Mouse (Mus musculus): ENCODE data around the gene Rsf1. TPM values are rescaled to one million over a fixed set of nuclear protein-coding genes. Genes with fewer than 3 reads are reported as not detected.
A peak's percentile ranks its signal among the peaks of the same experiment; 100 is the strongest.

The Rsf1 gene
- polyA plus RNA-seq, 1 experiment, result 0.68 TPM

DNA sequence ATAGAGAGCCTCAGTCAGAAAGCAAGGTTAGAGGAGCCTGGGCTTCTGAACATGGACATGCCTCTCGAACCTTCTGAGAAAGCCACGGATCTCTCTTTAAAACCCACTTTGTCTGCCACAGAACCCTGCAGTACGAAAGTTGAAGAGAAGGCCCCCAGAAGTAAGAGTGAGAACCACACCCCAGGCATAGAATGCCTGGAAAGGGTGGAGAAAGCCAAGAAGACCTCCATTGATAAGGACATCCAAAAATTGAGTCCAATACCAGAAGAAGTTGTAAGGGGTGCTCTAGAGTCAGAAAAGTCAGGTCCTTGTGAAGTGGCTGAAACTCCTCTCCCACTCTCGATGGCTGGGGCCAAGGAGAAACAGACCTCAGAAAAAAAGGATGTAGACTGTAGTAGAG lies 81.9 kb downstream of the Rsf1 start:
- peaks cover 46% of the 10 kb centered on the region for H3K36me3 ChIP-seq (ENCODE audit: control insufficient read depth)
- H3K4me3 ChIP-seq (replicated peaks), result no peak overlapping the region
- no peaks in the 10 kb centered on the region for H3K9me3 ChIP-seq (ENCODE audit: control insufficient read depth, low read length)
- H3K4me1 ChIP-seq (ENCODE audit: control insufficient read depth), result peaks cover 11% of the 10 kb centered on the region
- no peak for TF ChIP-seq GATA1 (IDR thresholded peaks at IDR 0.05; ENCODE audit: low read length)
- no peak for TF ChIP-seq TAL1 (IDR thresholded peaks at IDR 0.05; ENCODE audit: low read length)
- no peaks in the 10 kb centered on the region for H3K27me3 ChIP-seq (ENCODE audit: control insufficient read depth)

DNA sequence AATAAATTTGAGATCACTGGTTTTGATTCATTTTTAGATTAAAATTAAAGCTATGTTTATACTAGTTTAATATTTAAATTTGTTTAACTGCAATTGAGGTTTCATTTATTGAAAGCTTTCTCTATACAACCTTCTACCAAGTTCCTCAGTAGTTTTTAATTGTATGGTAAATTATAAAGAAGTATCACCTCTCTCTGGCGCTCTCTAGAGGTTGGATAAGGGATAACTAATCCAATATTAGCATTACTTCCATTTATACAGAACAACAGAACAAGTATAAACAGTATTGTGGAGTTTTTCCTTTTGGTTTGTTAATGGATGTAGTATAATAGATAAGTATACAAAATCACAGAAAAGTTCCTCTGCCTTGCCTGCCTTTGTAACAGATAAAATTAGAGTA lies 99.5 kb downstream of the Rsf1 start:
- Histone ChIP-seq H3K9me3 (ENCODE audit: control insufficient read depth, low read length) (no peaks in the 10 kb centered on the region), H3K4me1 (ENCODE audit: control insufficient read depth) (no peaks in the 10 kb centered on the region), H3K4me3 (replicated peaks) (no peak overlapping the region), H3K27me3 (ENCODE audit: control insufficient read depth) (no peaks in the 10 kb centered on the region), H3K36me3 (ENCODE audit: control insufficient read depth) (peaks cover 71% of the 10 kb centered on the region)
- TF ChIP-seq TAL1 (IDR thresholded peaks at IDR 0.05; ENCODE audit: low read length) (no peak), GATA1 (IDR thresholded peaks at IDR 0.05; ENCODE audit: low read length) (no peak)

DNA sequence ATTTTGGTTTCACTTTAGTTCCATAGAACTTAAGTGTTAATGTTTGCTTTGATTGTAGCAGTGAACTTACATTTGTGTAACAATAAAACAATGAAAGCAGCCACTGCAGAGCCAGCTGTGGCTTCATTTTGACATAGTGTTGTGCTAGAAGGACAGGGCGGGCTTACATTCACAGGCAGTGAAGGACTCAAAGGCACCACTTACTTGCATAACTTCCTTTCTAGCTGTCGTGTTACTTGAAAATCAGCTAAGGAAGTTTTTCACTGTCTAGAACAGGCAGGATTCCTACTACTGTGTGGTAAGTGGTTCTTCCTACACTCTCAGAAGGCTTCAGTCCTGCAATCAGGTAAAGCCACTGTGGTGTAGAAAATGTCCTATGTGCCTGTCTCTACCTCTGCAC lies 108.1 kb downstream of the Rsf1 start:
- Histone ChIP-seq H3K4me3 (replicated peaks) (no peak overlapping the region), H3K27me3 (ENCODE audit: control insufficient read depth) (no peaks in the 10 kb centered on the region), H3K36me3 (ENCODE audit: control insufficient read depth) (peaks cover 42% of the 10 kb centered on the region), H3K4me1 (ENCODE audit: control insufficient read depth) (no peaks in the 10 kb centered on the region), H3K9me3 (ENCODE audit: control insufficient read depth, low read length) (no peaks in the 10 kb centered on the region)
- TF ChIP-seq GATA1 (IDR thresholded peaks at IDR 0.05; ENCODE audit: low read length) (no peak), TAL1 (IDR thresholded peaks at IDR 0.05; ENCODE audit: low read length) (no peak)

DNA sequence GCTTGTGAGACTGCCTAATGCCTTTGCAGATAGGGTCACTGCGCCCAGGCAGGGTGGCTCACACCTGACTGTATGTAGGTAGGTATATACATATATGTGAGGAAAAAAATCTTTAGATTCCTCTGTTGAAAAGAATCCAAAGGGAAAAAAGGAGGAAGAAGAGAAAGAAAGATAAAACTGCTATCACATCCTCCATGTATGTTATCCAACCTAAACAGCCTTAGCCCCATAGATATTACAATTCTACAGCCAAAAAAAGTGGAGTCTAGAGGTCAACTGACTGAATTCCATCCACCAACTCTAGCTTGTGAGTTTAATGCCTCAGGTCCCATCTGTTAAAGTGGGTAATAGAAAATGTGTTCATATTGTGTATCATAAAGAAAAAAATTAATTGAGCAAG lies 115.8 kb downstream of the Rsf1 start:
- Histone ChIP-seq H3K4me3 (replicated peaks) (no peak overlapping the region), H3K27me3 (ENCODE audit: control insufficient read depth) (no peaks in the 10 kb centered on the region), H3K36me3 (ENCODE audit: control insufficient read depth) (peaks cover 13% of the 10 kb centered on the region), H3K9me3 (ENCODE audit: control insufficient read depth, low read length) (no peaks in the 10 kb centered on the region), H3K4me1 (ENCODE audit: control insufficient read depth) (peaks cover 40% of the 10 kb centered on the region)
- TF ChIP-seq GATA1 (IDR thresholded peaks at IDR 0.05; ENCODE audit: low read length), result no peak
- TF ChIP-seq TAL1 (IDR thresholded peaks at IDR 0.05; ENCODE audit: low read length), result no peak

DNA sequence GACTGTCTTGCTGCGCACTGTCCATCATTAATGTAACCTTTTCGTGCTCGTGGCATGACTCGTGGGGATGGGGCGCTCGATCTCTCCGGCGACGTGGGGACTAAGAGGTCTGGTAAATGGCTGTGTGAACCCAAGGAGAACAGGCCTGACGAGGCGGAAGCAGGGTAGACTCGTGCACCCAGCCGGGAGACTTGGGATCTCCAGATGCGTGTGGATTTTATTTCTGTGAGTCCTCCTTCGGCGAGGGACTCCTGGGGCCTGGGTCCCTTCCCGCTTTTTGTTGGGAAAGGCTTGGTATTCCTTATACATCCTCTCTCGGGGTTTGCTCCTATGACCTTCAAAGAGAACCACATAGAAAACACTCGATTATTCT lies 116.4 kb downstream of the Rsf1 start:
- TF ChIP-seq TAL1 (IDR thresholded peaks at IDR 0.05; ENCODE audit: low read length) (no peak), GATA1 (IDR thresholded peaks at IDR 0.05; ENCODE audit: low read length) (no peak)

DNA sequence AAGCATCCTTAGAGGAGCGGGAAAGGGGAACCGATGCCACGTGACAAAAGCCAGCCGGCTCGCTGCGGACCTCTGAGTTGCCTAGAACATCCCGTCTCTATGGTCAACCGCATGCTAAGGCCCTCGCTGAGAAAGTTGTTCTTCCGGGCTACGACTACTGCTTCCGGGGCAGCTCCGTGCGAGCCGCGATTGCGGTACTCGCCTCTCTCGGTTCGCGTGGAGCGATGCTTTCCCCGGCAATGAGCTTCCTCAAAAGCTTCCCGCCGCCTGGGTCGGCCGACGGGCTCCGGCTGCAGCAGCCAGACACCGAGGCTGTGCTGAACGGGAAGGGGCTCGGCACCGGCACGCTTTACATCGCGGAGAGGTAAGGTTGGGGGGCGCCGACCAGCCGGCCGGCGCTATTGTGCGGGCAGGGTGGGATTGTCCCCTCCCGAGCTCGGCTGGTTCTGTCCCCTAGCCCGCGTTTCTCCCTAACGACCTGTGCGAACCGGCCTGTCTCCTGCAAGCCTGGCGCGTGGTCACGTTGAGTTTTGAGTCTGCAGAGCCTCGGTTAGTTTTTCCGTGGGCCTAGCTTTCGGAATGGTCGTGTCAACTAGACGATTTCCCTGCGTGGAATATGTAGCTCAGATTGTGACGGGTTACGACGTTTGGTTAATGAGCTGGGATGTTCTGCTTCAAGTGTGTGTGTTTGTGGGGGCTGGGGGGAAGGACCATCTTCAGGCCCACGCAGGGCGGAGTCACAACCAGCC lies 117.0 kb downstream of the Rsf1 start, which contains the start of gene Clns1a:
Gene Clns1a, plus strand, starts transcription at position 129 of the 749 bp plus-strand sequence.
- TF ChIP-seq GATA1 (IDR thresholded peaks at IDR 0.05; ENCODE audit: low read length) (no peak), TAL1 (IDR thresholded peaks at IDR 0.05; ENCODE audit: low read length) (no peak)
- H3K36me3 ChIP-seq (ENCODE audit: control insufficient read depth), result peaks cover 13% of the 10 kb centered on the region

More for the DNA sequence above, 116.4 kb downstream of the Rsf1 start:
- Histone ChIP-seq H3K4me3 (replicated peaks) (peak overlapping the region; percentile 73), H3K9me3 (ENCODE audit: control insufficient read depth, low read length) (no peaks in the 10 kb centered on the region), H3K36me3 (ENCODE audit: control insufficient read depth) (peaks cover 13% of the 10 kb centered on the region), H3K27me3 (ENCODE audit: control insufficient read depth) (no peaks in the 10 kb centered on the region), H3K4me1 (ENCODE audit: control insufficient read depth) (peaks cover 40% of the 10 kb centered on the region)

DNA sequence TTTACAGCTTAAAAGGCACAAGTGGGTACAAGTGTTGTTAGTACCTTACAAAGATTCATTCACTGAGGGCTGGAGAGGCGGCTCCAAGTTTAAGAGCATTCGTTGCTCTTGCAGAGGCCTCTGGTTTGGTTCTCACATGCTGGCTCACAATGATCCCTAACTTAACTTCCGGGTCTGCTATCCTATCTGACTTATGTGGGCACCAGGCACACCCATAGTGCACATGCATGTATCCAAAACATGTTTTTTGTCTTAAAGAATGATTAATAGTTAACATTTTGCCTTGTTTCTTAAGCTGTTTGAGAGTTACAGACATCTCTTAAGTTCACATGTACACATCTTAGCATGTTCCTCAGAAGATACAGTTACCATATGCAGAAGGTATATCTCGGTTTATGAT lies 120.5 kb downstream of the Rsf1 start:
- no peaks in the 10 kb centered on the region for H3K27me3 ChIP-seq (ENCODE audit: control insufficient read depth)
- TF ChIP-seq GATA1 (IDR thresholded peaks at IDR 0.05; ENCODE audit: low read length) (no peak), TAL1 (IDR thresholded peaks at IDR 0.05; ENCODE audit: low read length) (no peak)
- peaks cover 22% of the 10 kb centered on the region for H3K36me3 ChIP-seq (ENCODE audit: control insufficient read depth)
- peaks cover 41% of the 10 kb centered on the region for H3K4me1 ChIP-seq (ENCODE audit: control insufficient read depth)
- H3K4me3 ChIP-seq (replicated peaks), result no peak overlapping the region
- H3K9me3 ChIP-seq (ENCODE audit: control insufficient read depth, low read length), result no peaks in the 10 kb centered on the region

More for the DNA sequence above, 117.0 kb downstream of the Rsf1 start, which contains the start of gene Clns1a:
- peak within 1 kb of the TSS; percentile 73 for H3K4me3 ChIP-seq (replicated peaks)
- H3K9me3 ChIP-seq (ENCODE audit: control insufficient read depth, low read length), result no peaks in the 10 kb centered on the region
- H3K27me3 ChIP-seq (ENCODE audit: control insufficient read depth), result no peaks in the 10 kb centered on the region
- H3K4me1 ChIP-seq (ENCODE audit: control insufficient read depth), result peaks cover 40% of the 10 kb centered on the region

DNA sequence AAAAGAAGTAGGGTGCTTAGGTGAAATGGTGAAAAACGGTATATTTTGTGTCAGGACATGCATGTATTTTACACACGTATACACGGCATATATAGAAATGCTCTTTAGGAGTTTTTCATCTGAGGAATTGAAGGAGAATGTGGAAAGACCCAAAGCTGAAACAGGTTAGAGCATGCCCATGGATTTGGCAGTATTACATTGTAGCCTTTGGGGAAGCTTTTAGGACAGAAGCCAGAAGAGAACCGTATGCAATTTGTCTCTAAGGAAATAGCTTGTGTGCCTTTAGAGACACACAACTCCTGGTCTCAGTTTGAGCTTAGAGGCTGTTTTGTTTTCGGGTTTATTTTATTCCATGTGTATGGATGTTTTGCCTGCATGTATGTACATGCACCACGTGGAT lies 121.4 kb downstream of the Rsf1 start:
- Histone ChIP-seq H3K4me1 (ENCODE audit: control insufficient read depth) (peaks cover 32% of the 10 kb centered on the region), H3K27me3 (ENCODE audit: control insufficient read depth) (no peaks in the 10 kb centered on the region), H3K4me3 (replicated peaks) (no peak overlapping the region), H3K36me3 (ENCODE audit: control insufficient read depth) (peaks cover 26% of the 10 kb centered on the region), H3K9me3 (ENCODE audit: control insufficient read depth, low read length) (no peaks in the 10 kb centered on the region)
- TF ChIP-seq GATA1 (IDR thresholded peaks at IDR 0.05; ENCODE audit: low read length) (no peak), TAL1 (IDR thresholded peaks at IDR 0.05; ENCODE audit: low read length) (no peak)

DNA sequence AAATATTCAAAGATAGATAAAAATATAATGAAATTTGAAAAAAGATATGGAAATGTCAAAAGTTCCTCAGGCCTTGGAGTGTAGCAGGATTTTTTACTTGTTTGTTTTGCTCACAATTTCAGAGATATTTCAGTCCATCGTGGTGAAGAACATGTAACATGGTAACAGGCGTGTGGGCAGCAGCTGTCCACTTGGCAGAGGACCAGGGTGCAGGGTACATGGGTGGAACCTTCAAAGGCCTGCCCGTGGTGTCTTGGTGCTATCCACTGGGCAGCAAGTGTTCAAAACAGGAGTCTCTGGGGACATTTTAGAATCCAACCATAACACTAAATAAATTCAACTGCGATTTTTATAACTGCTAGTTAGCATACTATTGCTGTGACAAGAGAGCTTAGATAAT lies 127.4 kb downstream of the Rsf1 start:
- Histone ChIP-seq H3K9me3 (ENCODE audit: control insufficient read depth, low read length) (no peaks in the 10 kb centered on the region), H3K4me1 (ENCODE audit: control insufficient read depth) (peaks cover 11% of the 10 kb centered on the region), H3K36me3 (ENCODE audit: control insufficient read depth) (peaks cover 37% of the 10 kb centered on the region), H3K27me3 (ENCODE audit: control insufficient read depth) (no peaks in the 10 kb centered on the region), H3K4me3 (replicated peaks) (no peak overlapping the region)
- TF ChIP-seq TAL1 (IDR thresholded peaks at IDR 0.05; ENCODE audit: low read length) (no peak), GATA1 (IDR thresholded peaks at IDR 0.05; ENCODE audit: low read length) (no peak)
